In the genomic region with DNA sequence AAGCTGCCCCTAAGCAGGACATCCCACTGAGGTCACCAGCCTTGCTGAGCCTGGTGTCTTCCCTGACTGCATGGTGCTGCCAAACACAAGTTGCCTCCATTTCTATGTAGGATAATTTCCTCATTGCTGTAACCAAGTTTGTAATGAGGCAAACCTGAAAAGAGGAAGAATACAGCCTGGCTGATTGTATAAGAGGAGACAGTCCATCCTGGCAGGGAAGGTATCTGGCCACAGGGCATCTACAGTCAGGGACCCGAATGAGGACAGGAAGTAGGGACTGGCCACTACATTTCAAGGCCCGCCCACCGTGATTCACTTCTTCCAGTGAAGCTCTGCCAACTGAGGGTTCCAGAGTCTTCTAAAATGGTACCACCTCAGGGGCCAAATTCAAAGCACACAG, we compare ENCODE assay signal across 22 mouse cellular contexts.
"Had no signal": no experiment of that assay in that cellular context is flagged by ENCODE, and none has a peak within 500 bp of the region (broad histone marks: within the 10 kb centered on the region; RNA-seq: fewer than 3 reads in every experiment).

No protein-coding gene starts in this region.

- H3K27me3 ChIP-seq: liver, embryonic 15.5 days; lung, embryonic 15.5 days; midbrain, embryonic 13.5 days; midbrain, embryonic 15.5 days; neural tube, embryonic 13.5 days; neural tube, embryonic 15.5 days; stomach, embryonic 15.5 days had no signal

- H3K4me3 ChIP-seq: liver, embryonic 15.5 days; lung, embryonic 15.5 days; megakaryocyte, embryonic 14.5 days; midbrain, embryonic 13.5 days; midbrain, embryonic 15.5 days; myocyte; neural tube, embryonic 13.5 days; neural tube, embryonic 15.5 days; stomach, embryonic 15.5 days had no signal

- H3K9me3 ChIP-seq: midbrain, embryonic 15.5 days; stomach, embryonic 15.5 days had no signal

- H3K4me1 ChIP-seq: liver, embryonic 15.5 days; megakaryocyte, embryonic 14.5 days; midbrain, embryonic 13.5 days; midbrain, embryonic 15.5 days; neural tube, embryonic 13.5 days; neural tube, embryonic 15.5 days; stomach, embryonic 15.5 days had no signal

- H3K9ac ChIP-seq: liver, embryonic 15.5 days; liver, postnatal 0 days; lung, embryonic 15.5 days; midbrain, embryonic 13.5 days; midbrain, embryonic 15.5 days; neural tube, embryonic 13.5 days; neural tube, embryonic 15.5 days; stomach, embryonic 15.5 days had no signal

- H3K36me3 ChIP-seq: liver, embryonic 15.5 days; lung, embryonic 15.5 days; midbrain, embryonic 13.5 days; midbrain, embryonic 15.5 days; neural tube, embryonic 13.5 days; neural tube, embryonic 15.5 days; stomach, embryonic 15.5 days had no signal

- H3K4me2 ChIP-seq: liver, embryonic 15.5 days; lung, embryonic 15.5 days; midbrain, embryonic 11.5 days; midbrain, embryonic 13.5 days; midbrain, embryonic 15.5 days; neural tube, embryonic 13.5 days; neural tube, embryonic 15.5 days; stomach, embryonic 15.5 days had no signal

- ATAC-seq: liver, postnatal 0 days; lung, postnatal 0 days; midbrain, embryonic 13.5 days; midbrain, embryonic 15.5 days had no signal

- DNase-seq: liver, postnatal 0 days; lung, adult 2 months; lung, postnatal 14 days; lung, postnatal 36 days; retina, postnatal 1 day; right cerebral cortex, adult 18-20 months; right cerebral cortex, postnatal 25 days; thymus, postnatal 14 days; thymus, postnatal 36 days had no signal

- H3K27ac ChIP-seq: liver, embryonic 15.5 days; lung, embryonic 15.5 days; macrophage; midbrain, embryonic 13.5 days; midbrain, embryonic 15.5 days; neural tube, embryonic 13.5 days; neural tube, embryonic 15.5 days; stomach, embryonic 15.5 days; stomach, postnatal 0 days had no signal
